Mouse (Mus musculus) erythroblast, embryonic 14.5 days (primary cell): ENCODE data around the gene Zkscan5.

Source experiments
- GATA1 ChIP-seq: IDR thresholded peaks from 2 replicates; pipeline ENCODE4 v1.6.1; 2012; ENCODE audit warnings: low read length, inconsistent platforms, mixed read lengths
- TAL1 ChIP-seq: IDR thresholded peaks from 3 replicates; pipeline ENCODE4 v1.6.1; 2012; ENCODE audit warnings: low read length, inconsistent platforms, mixed read lengths

DNA sequence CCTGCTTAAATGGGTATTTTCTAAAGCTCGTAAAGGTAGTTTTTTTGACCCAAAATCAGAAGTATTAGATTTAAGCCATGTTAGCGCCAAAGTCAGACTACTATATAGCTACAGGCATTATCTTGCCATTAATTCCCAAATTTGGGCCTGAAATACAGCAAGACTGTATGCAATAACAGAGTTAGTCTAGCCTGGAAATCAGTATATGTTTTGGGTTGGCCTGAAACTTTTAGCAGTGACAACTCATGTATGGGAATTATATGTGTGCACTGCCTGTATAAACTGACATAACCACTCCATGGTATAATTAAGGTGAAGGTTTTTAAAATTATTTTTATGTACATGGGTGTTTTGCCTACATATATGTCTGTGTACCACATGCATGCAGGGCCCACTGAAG, 12.4 kb upstream of the Zkscan5 start, which contains the start of gene Atp5j2:
- TF ChIP-seq GATA1: no peak
- no peak for TF ChIP-seq TAL1
